Mouse (Mus musculus) heart, adult 18-20 months (tissue): ENCODE measurements around the gene Hmcn1. TPM values are rescaled to one million over a fixed set of nuclear protein-coding genes. Genes with fewer than 3 reads are reported as not detected.

Experiments used
- DNase-seq, 2 experiments: peaks; one replicate each; pipeline ENCODE4 v3.0.0; 2021 to 2022; ENCODE audit warnings: mixed read lengths in 1 of 2
- total RNA-seq, 2 experiments: library from RNA; stranded (reverse); gene quantifications; 2 replicates each; pipeline ENCODE4 v1.2.3; 2021

The Hmcn1 gene
- total RNA-seq, 2 experiments from 2014 or later = 14.7 to 15.8 TPM

DNA sequence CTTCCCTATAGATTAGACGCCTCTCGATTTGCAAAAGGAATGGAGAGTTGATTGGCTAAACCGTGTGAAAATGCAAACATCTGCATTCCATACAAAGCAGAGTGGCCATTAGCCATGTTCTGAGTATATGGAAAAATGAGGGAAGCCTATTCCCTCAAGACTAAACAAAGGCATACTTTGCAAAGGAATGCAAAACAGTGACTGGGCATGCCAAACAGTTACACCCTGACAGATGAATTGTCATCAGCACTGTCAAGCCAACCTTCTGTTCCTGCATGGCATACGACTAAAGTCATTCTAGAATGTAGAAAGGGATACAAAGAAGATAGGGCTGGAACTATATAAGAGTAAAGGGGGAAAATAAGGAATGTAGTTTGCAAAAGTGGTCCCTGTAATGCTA is 115.3 kb downstream of the Hmcn1 start:
- no peak for DNase-seq

- no peak for DNase-seq
Observed at GRCm38 (mm10) chr1:150874025-150874424, 119.2 kb downstream of the Hmcn1 start.

GRCm38 (mm10) chr1:150873231-150873630 is 120.0 kb downstream of the Hmcn1 start:
- DNase-seq = peak; percentile 62 to 78

GRCm38 (mm10) chr1:150872105-150872504 is 121.1 kb downstream of the Hmcn1 start:
- DNase-seq = no peak

- no peak for DNase-seq
Observed at GRCm38 (mm10) chr1:150869189-150869588, 124.0 kb downstream of the Hmcn1 start.

DNA sequence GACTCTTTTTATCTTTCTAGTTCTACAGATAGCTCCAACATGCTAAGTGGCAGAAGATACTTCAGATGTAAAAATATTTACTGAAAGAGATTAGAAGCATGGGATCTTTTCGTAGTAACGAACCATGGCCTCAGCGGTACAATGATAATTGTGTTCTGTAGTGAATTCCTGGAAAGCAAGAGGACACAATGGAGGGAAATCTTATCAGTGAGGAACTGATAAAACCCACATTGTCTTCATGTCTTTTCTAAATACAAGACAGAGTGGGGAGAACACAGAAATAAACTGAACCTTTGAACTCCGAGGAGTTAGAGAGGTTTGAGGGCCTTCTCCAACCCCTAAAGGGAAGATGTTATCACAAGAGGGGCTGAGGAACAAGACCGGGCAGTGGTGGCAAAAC is 126.6 kb downstream of the Hmcn1 start:
- no peak for DNase-seq

- no peak for DNase-seq
Observed at GRCm38 (mm10) chr1:150857779-150858178, 135.5 kb downstream of the Hmcn1 start.

GRCm38 (mm10) chr1:150833448-150833847 is 159.8 kb downstream of the Hmcn1 start:
- no peak for DNase-seq

GRCm38 (mm10) chr1:150829851-150830250 is 163.4 kb downstream of the Hmcn1 start:
- DNase-seq = no peak

DNA sequence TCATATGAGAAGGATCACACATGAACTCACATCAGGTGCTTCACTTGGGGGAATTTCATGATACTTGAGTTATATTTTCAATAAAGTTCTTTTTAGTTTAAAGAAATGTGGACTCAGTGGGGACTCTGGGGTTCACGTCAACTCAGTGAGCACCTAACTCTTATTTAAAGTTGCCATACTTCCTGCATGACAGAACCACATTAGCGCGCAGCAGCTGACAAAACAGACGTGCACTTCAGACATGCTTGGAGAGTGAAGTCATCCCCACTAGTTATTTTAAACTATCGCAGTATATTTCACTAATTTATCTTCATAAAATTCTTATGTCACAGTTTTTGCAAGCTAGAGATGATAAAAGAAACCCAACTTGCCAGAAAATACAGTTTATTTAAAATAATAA is 166.1 kb downstream of the Hmcn1 start:
- DNase-seq = no peak

- no peak for DNase-seq
Observed at GRCm38 (mm10) chr1:150824334-150825005, 168.8 kb downstream of the Hmcn1 start.

GRCm38 (mm10) chr1:150816035-150816807 is 177.0 kb downstream of the Hmcn1 start:
- no peak for DNase-seq

- DNase-seq = no peak
Observed at GRCm38 (mm10) chr1:150814917-150815316, 178.3 kb downstream of the Hmcn1 start.

- DNase-seq = no peak
Observed at GRCm38 (mm10) chr1:150813381-150813780, 179.9 kb downstream of the Hmcn1 start.

DNA sequence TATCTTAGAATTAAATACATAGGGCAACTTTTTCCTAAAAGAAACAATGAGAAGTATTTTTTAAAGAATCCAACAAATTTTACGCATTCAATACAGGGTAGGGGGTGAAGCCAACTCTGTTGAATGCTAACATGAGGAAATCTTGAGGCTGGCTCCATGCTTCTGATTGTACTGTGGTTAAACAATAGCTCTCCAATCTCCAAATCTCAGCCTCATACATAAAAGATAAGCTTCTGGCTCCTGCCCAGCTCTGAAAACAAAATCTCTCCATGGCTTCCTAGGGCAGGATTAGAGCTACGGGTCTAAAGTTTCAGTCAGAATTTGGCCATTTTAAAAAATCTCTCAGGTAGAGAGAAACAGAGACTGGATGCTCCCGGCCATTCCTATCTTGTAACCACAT is 186.4 kb downstream of the Hmcn1 start:
- no peak for DNase-seq

DNA sequence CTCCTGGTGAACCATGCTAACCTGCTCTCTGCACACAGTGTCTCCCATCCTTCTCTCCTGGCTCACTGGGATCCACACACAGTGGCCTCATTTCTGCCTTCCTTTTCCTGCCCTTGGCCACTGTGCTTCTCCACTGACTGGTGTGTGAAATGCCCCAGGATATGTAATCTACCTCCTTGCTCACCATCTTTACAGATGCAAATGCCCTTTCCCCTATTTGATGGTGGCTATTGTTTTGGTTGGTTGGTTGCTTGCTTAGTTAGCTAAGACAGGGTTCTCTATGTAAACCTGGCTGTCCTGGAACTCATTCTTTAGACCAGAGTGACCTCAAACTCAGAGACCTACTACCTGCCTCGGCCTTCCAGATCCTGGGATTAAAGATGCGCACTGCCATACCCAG is 187.8 kb downstream of the Hmcn1 start:
- DNase-seq = no peak

DNA sequence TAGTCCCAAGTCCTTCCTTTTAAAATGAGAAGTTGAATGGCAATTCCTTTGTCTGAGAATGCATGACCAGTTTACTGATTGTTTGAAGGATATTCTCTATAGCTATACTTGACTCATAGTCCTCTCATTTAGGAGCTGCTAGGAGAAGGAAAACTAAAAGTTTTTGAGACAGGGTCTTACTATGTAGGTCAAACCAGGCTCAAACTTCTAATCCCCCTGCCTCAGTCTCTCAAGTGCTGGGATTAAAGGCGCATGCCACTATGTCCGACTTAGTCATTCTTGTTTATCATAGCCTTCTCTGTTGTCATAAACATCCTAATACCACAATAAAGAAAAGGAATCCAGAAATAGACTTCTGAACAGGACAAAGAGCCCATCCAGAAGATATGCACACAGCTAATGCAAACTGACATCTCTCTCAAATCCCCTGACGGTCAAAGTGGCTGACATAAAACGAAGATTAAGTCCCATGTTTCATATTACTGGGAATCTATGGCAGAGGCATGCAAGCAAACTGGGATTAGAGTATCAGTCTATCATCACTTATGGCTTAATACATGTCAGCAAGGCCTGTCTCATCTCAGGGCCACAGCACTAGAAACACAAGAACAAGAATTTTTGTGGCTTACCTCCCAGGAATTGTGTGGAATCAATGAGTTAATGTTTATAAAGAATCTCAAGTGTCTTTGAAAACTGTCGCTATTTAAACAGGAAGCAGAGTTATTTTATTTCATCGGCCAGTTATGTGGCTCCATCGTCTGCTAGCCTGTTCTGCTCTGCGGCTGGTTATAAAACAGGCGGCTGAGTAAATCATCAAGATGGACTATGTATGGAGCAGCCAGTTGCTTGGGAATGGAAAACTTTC is 188.8 kb downstream of the Hmcn1 start:
- DNase-seq = no peak

DNA sequence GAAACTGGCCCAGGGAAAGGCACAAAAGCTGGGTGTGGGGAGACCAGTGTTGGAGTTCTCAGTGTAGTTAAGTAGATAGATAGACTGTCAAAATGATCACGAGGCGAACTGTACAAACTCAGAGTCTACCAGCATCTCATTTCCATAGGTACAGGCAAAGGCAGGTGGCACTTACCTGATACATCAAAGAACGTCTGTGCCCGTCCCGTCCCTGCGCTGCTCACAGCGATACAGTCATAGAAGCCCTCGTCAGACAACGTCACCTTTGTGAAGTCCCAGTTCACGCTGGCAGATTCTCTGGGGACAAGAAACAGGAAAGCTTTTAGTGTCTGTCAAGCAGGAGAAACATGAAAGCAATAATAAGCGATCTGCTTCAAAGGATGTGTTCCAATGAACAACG is 190.6 kb downstream of the Hmcn1 start:
- DNase-seq = no peak

- DNase-seq = no peak
Observed at GRCm38 (mm10) chr1:150800611-150801263, 192.5 kb downstream of the Hmcn1 start.

DNA sequence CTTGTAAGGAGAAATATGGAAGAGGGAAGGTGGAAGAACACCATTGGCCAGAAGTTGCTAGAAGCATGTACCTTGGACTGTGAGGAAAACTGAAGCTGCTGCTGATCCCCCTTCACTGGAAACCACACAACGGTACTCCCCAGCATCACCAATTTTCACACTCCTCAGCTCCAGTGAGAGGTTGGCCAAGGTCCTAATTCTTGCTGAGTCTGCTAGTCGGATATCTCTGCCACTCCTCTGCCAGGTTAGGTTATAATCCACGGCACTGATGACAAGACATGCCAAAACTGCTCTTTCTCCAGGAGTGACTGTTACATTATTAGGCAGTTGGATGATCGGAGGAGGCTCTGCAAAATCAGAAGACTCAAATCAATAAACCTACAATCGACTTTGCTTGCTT is 194.6 kb downstream of the Hmcn1 start:
- no peak for DNase-seq

GRCm38 (mm10) chr1:150786746-150787145 is 206.5 kb downstream of the Hmcn1 start:
- DNase-seq = no peak
